Mouse (Mus musculus): ENCODE results near the gene Dixdc1. TPM values are rescaled to one million over a fixed set of nuclear protein-coding genes. Genes with fewer than 3 reads are reported as not detected.

Gene Dixdc1
- total RNA-seq, 4 experiments from 2014 or later, result 9.5 to 13.6 (median 11.7) TPM

- no peak for DNase-seq
Observed at GRCm38 (mm10) chr9:50742744-50743143, 3.4 kb upstream of the Dixdc1 start.

- DNase-seq, result no peak
Observed at GRCm38 (mm10) chr9:50742261-50742660, 2.9 kb upstream of the Dixdc1 start.

GRCm38 (mm10) chr9:50740867-50741784 is 1.8 kb upstream of the Dixdc1 start:
- no peak for DNase-seq

- DNase-seq, result no peak
Observed at GRCm38 (mm10) chr9:50734989-50735388, 4.3 kb downstream of the Dixdc1 start.

GRCm38 (mm10) chr9:50732560-50732959 is 6.8 kb downstream of the Dixdc1 start:
- DNase-seq, result no peak

- DNase-seq, result no peak
Observed at GRCm38 (mm10) chr9:50729600-50729999, 9.7 kb downstream of the Dixdc1 start.

GRCm38 (mm10) chr9:50727925-50728651 is 11.2 kb downstream of the Dixdc1 start:
- peak; percentile 48 for DNase-seq

- peak; percentile 12 for DNase-seq
Observed at GRCm38 (mm10) chr9:50727171-50727924, 12.0 kb downstream of the Dixdc1 start.

GRCm38 (mm10) chr9:50725921-50726590 is 13.3 kb downstream of the Dixdc1 start:
- no peak for DNase-seq

GRCm38 (mm10) chr9:50724661-50725330 is 14.5 kb downstream of the Dixdc1 start:
- DNase-seq, result no peak

GRCm38 (mm10) chr9:50724147-50724546 is 15.2 kb downstream of the Dixdc1 start:
- no peak for DNase-seq

- DNase-seq, result peak; percentile 66
Observed at GRCm38 (mm10) chr9:50723406-50723805, 15.9 kb downstream of the Dixdc1 start.

GRCm38 (mm10) chr9:50722451-50722911 is 16.8 kb downstream of the Dixdc1 start:
- no peak for DNase-seq

- DNase-seq, result peak; percentile 35
Observed at GRCm38 (mm10) chr9:50721061-50721460, 18.3 kb downstream of the Dixdc1 start.

GRCm38 (mm10) chr9:50718878-50719277 is 20.4 kb downstream of the Dixdc1 start:
- no peak for DNase-seq

GRCm38 (mm10) chr9:50714188-50714587 is 25.1 kb downstream of the Dixdc1 start:
- DNase-seq, result no peak

- DNase-seq, result no peak
Observed at GRCm38 (mm10) chr9:50711337-50711736, 28.0 kb downstream of the Dixdc1 start.

GRCm38 (mm10) chr9:50709108-50709507 is 30.2 kb downstream of the Dixdc1 start:
- no peak for DNase-seq

- DNase-seq, result no peak
Observed at GRCm38 (mm10) chr9:50704907-50705306, 34.4 kb downstream of the Dixdc1 start.

GRCm38 (mm10) chr9:50700921-50701691 is 38.2 kb downstream of the Dixdc1 start:
- no peak for DNase-seq
